Mouse (Mus musculus) G1E (cell line): Measurements from ENCODE around the gene Gm13283. TPM values are rescaled to one million over a fixed set of nuclear protein-coding genes. Genes with fewer than 3 reads are reported as not detected.
"Not testable (repeated sequence)": the region's sequence is repeated elsewhere in the genome, so short reads cannot be mapped to it uniquely, and the experiment has no call there.

Source experiments
- ATAC-seq: 2 replicates; pipeline ENCODE4 v1.8.0; 2016; ENCODE audit warnings: mild to moderate bottlenecking; ENCODE audit not compliant: insufficient number of reproducible peaks, poor library complexity, low FRiP score, severe bottlenecking; ENCODE audit errors: extremely low read depth
- DNase-seq: peaks from one replicate; pipeline ENCODE4 v3.0.0; 2012; ENCODE audit warnings: low spot score
- H3K27me3 ChIP-seq: 2 replicates; pipeline ENCODE4 v1.6.1; 2012; ENCODE audit warnings: mild to moderate bottlenecking, low read length, inconsistent platforms; ENCODE audit not compliant: insufficient read depth
- H3K36me3 ChIP-seq: replicated peaks from 2 replicates; pipeline ENCODE3; 2012; ENCODE audit warnings: mild to moderate bottlenecking, inconsistent platforms
- H3K4me1 ChIP-seq: 2 replicates; pipeline ENCODE4 v1.6.1; 2012; ENCODE audit warnings: low read depth, low read length, inconsistent platforms, mixed read lengths; ENCODE audit not compliant: insufficient read depth
- H3K4me3 ChIP-seq: 2 replicates; pipeline ENCODE4 v1.5.1; 2012; ENCODE audit warnings: low read depth, mild to moderate bottlenecking, inconsistent platforms, low read length, moderate library complexity, mixed read lengths
- H3K9me3 ChIP-seq: replicated peaks from 2 replicates; pipeline ENCODE4 v1.6.1; 2012; ENCODE audit warnings: inconsistent platforms
- polyA plus RNA-seq: library from polyadenylated mRNA; stranded (reverse); fragments of >175 nt; gene quantifications from 2 replicates; pipeline ENCODE4 v1.2.3, GENCODE M21; 2012
- total RNA-seq, 2 experiments: library from RNA; stranded (forward) in 1 of 2; stranded (reverse) in 1 of 2; fragments of 200-1000 nt in 1 of 2; fragments of >200 nt in 1 of 2; fragmentation: Nextera tagmentation in 1 of 2; gene quantifications; 2 replicates each; pipeline ENCODE4 v1.2.3; 2014 to 2017

Gene Gm13283
- total and polyA plus RNA-seq, 3 experiments, result not detected

DNA sequence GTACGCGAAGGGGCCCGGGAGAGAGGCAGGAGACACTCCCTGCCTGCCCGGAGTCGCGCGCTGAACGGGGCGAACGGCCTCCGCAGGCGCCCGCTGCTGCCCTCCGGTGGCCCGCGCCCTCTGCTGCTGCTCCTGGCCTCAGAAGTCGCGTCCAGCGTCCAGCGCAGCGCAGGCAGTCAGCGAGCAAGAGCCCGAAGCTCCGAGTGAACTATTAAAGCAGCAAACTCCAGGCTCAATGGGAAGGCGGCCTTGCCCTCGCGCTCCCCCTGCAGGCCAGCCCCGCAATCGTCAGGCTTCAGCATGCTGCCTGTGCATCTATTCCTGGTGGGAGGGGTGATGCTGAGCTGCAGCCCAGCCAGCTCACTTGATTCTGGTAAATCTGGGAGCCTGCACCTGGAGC, 43.0 kb downstream of the Gm13283 start, which contains the start of gene Gm13287:
Gene Gm13287, plus strand, starts transcription at position 301 of the 400 bp plus-strand sequence.
- not testable (repeated sequence) for H3K9me3 ChIP-seq, H3K27me3 ChIP-seq, H3K4me1 ChIP-seq, DNase-seq, ATAC-seq, H3K4me3 ChIP-seq, H3K36me3 ChIP-seq

DNA sequence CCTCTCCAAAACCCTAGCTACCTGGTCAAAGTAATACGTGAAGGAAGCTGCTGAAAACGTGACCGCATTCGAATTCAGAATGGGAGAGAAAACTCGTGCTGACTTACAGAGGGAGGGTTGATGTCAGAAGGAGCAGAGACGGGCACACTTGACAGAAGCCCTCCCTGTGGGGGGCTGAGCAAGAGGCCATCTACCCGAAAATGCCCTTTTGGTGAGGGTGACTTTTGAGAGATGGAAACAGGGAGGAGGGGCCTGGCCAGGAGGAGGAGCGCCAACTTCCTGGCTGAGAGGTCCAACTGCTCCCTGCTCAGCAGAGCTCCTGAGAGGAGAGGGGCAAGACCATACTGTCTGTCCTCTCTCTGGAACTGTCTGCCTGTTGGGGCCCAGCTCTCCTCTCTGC, 45.3 kb downstream of the Gm13283 start, which contains the start of gene Gm13288:
Gene Gm13288, plus strand, starts transcription at position 301 of the 400 bp plus-strand sequence.
- H3K4me3 ChIP-seq, DNase-seq, H3K9me3 ChIP-seq, H3K27me3 ChIP-seq, ATAC-seq, H3K4me1 ChIP-seq, H3K36me3 ChIP-seq: not testable (repeated sequence)

DNA sequence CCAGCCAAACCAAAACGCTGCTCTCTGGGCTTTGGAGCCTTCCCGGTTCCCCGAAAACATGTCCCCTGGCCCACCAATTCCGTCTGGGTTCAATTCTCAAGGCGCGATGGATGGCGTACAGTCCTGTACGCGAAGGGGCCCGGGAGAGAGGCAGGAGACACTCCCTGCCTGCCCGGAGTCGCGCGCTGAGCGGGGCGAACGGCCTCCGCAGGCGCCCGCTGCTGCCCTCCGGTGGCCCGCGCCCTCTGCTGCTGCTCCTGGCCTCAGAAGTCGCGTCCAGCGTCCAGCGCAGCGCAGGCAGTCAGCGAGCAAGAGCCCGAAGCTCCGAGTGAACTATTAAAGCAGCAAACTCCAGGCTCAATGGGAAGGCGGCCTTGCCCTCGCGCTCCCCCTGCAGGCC, 45.8 kb downstream of the Gm13283 start:
- not testable (repeated sequence) for H3K4me3 ChIP-seq, H3K36me3 ChIP-seq, DNase-seq, H3K27me3 ChIP-seq, H3K4me1 ChIP-seq, ATAC-seq, H3K9me3 ChIP-seq

Other genes with a start within 250 kb of the Gm13283 start
Only the 20 nearest of the 32 such genes appear.
- not detected in 2 replicates for gene Ifnab, start 68.8 kb upstream of the Gm13283 start, total RNA-seq (2014; fragmentation: Nextera tagmentation)
- gene Ifnab, start 68.8 kb upstream of the Gm13283 start, total RNA-seq (2017), result not detected in 2 replicates
- gene Ifnab, start 68.8 kb upstream of the Gm13283 start, polyA plus RNA-seq, result not detected in 2 replicates
- gene Gm26566, start 38.3 kb upstream of the Gm13283 start, total RNA-seq (2014; fragmentation: Nextera tagmentation), result not detected in 2 replicates
- 0.33 and 0.46 TPM in 2 replicates for gene Gm26566, start 38.3 kb upstream of the Gm13283 start, total RNA-seq (2017)
- gene Gm26566, start 38.3 kb upstream of the Gm13283 start, polyA plus RNA-seq, result 0.08 and 0.22 TPM in 2 replicates
- gene Klhl9, start 37.7 kb upstream of the Gm13283 start, total RNA-seq (2014; fragmentation: Nextera tagmentation), result 63.5 and 64.7 TPM in 2 replicates
- 95.4 and 115 TPM in 2 replicates for gene Klhl9, start 37.7 kb upstream of the Gm13283 start, total RNA-seq (2017)
- 5.6 and 6.3 TPM in 2 replicates for gene Klhl9, start 37.7 kb upstream of the Gm13283 start, polyA plus RNA-seq
- not detected in 2 replicates for gene Gm13271, start 5.3 kb upstream of the Gm13283 start, total RNA-seq (2014; fragmentation: Nextera tagmentation)
- not detected in 2 replicates for gene Gm13271, start 5.3 kb upstream of the Gm13283 start, total RNA-seq (2017)
- not detected in 2 replicates for gene Gm13271, start 5.3 kb upstream of the Gm13283 start, polyA plus RNA-seq
- not detected in 2 replicates for gene Gm13290, start 13.7 kb downstream of the Gm13283 start, total RNA-seq (2014; fragmentation: Nextera tagmentation)
- not detected in 2 replicates for gene Gm13290, start 13.7 kb downstream of the Gm13283 start, total RNA-seq (2017)
- gene Gm13290, start 13.7 kb downstream of the Gm13283 start, polyA plus RNA-seq, result not detected in 2 replicates
- not detected in 2 replicates for gene Gm13289, start 16.8 kb downstream of the Gm13283 start, total RNA-seq (2014; fragmentation: Nextera tagmentation)
- not detected in 2 replicates for gene Gm13289, start 16.8 kb downstream of the Gm13283 start, total RNA-seq (2017)
- not detected in 2 replicates for gene Gm13289, start 16.8 kb downstream of the Gm13283 start, polyA plus RNA-seq
- gene Gm13272, start 19.7 kb downstream of the Gm13283 start, total RNA-seq (2014; fragmentation: Nextera tagmentation), result not detected in 2 replicates
- 0.29 TPM in 1 of 2 replicates, not detected in the other for gene Gm13272, start 19.7 kb downstream of the Gm13283 start, total RNA-seq (2017)
- not detected in 2 replicates for gene Gm13272, start 19.7 kb downstream of the Gm13283 start, polyA plus RNA-seq
- not detected in 2 replicates for gene Ifnz, start 22.0 kb downstream of the Gm13283 start, total RNA-seq (2014; fragmentation: Nextera tagmentation)
- gene Ifnz, start 22.0 kb downstream of the Gm13283 start, total RNA-seq (2017), result not detected in 2 replicates
- not detected in 2 replicates for gene Ifnz, start 22.0 kb downstream of the Gm13283 start, polyA plus RNA-seq
- not detected in 2 replicates for gene Gm13276, start 25.6 kb downstream of the Gm13283 start, total RNA-seq (2014; fragmentation: Nextera tagmentation)
- not detected in 2 replicates for gene Gm13276, start 25.6 kb downstream of the Gm13283 start, total RNA-seq (2017)
- gene Gm13276, start 25.6 kb downstream of the Gm13283 start, polyA plus RNA-seq, result not detected in 2 replicates
- gene Gm13277, start 28.5 kb downstream of the Gm13283 start, total RNA-seq (2014; fragmentation: Nextera tagmentation), result not detected in 2 replicates
- not detected in 2 replicates for gene Gm13277, start 28.5 kb downstream of the Gm13283 start, total RNA-seq (2017)
- not detected in 2 replicates for gene Gm13277, start 28.5 kb downstream of the Gm13283 start, polyA plus RNA-seq
- not detected in 2 replicates for gene Gm13278, start 31.4 kb downstream of the Gm13283 start, total RNA-seq (2014; fragmentation: Nextera tagmentation)
- gene Gm13278, start 31.4 kb downstream of the Gm13283 start, total RNA-seq (2017), result not detected in 2 replicates
- not detected in 2 replicates for gene Gm13278, start 31.4 kb downstream of the Gm13283 start, polyA plus RNA-seq
- not detected in 2 replicates for gene Gm13275, start 34.4 kb downstream of the Gm13283 start, total RNA-seq (2014; fragmentation: Nextera tagmentation)
- 0.27 TPM in 1 of 2 replicates, not detected in the other for gene Gm13275, start 34.4 kb downstream of the Gm13283 start, total RNA-seq (2017)
- gene Gm13275, start 34.4 kb downstream of the Gm13283 start, polyA plus RNA-seq, result not detected in 2 replicates
- gene Gm13279, start 37.3 kb downstream of the Gm13283 start, total RNA-seq (2014; fragmentation: Nextera tagmentation), result not detected in 2 replicates
- not detected in 2 replicates for gene Gm13279, start 37.3 kb downstream of the Gm13283 start, total RNA-seq (2017)
- not detected in 2 replicates for gene Gm13279, start 37.3 kb downstream of the Gm13283 start, polyA plus RNA-seq
- gene Gm13285, start 39.5 kb downstream of the Gm13283 start, total RNA-seq (2014; fragmentation: Nextera tagmentation), result not detected in 2 replicates
- gene Gm13285, start 39.5 kb downstream of the Gm13283 start, total RNA-seq (2017), result not detected in 2 replicates
- gene Gm13285, start 39.5 kb downstream of the Gm13283 start, polyA plus RNA-seq, result not detected in 2 replicates
- not detected in 2 replicates for gene Gm13287, start 43.1 kb downstream of the Gm13283 start, total RNA-seq (2014; fragmentation: Nextera tagmentation)
- gene Gm13287, start 43.1 kb downstream of the Gm13283 start, total RNA-seq (2017), result not detected in 2 replicates
- gene Gm13287, start 43.1 kb downstream of the Gm13283 start, polyA plus RNA-seq, result not detected in 2 replicates
- gene Gm13288, start 45.4 kb downstream of the Gm13283 start, total RNA-seq (2014; fragmentation: Nextera tagmentation), result not detected in 2 replicates
- 0.06 and 0.16 TPM in 2 replicates for gene Gm13288, start 45.4 kb downstream of the Gm13283 start, total RNA-seq (2017)
- not detected in 2 replicates for gene Gm13288, start 45.4 kb downstream of the Gm13283 start, polyA plus RNA-seq
- gene Ifna7, start 56.1 kb downstream of the Gm13283 start, total RNA-seq (2014; fragmentation: Nextera tagmentation), result not detected in 2 replicates
- gene Ifna7, start 56.1 kb downstream of the Gm13283 start, total RNA-seq (2017), result not detected in 2 replicates
- gene Ifna7, start 56.1 kb downstream of the Gm13283 start, polyA plus RNA-seq, result not detected in 2 replicates
- gene Ifna11, start 59.8 kb downstream of the Gm13283 start, total RNA-seq (2014; fragmentation: Nextera tagmentation), result not detected in 2 replicates
- 0.29 TPM in 1 of 2 replicates, not detected in the other for gene Ifna11, start 59.8 kb downstream of the Gm13283 start, total RNA-seq (2017)
- not detected in 2 replicates for gene Ifna11, start 59.8 kb downstream of the Gm13283 start, polyA plus RNA-seq
- gene Ifna6, start 67.3 kb downstream of the Gm13283 start, total RNA-seq (2014; fragmentation: Nextera tagmentation), result not detected in 2 replicates
- gene Ifna6, start 67.3 kb downstream of the Gm13283 start, total RNA-seq (2017), result not detected in 2 replicates
- not detected in 2 replicates for gene Ifna6, start 67.3 kb downstream of the Gm13283 start, polyA plus RNA-seq
- not detected in 2 replicates for gene Ifna5, start 75.4 kb downstream of the Gm13283 start, total RNA-seq (2014; fragmentation: Nextera tagmentation)
- gene Ifna5, start 75.4 kb downstream of the Gm13283 start, total RNA-seq (2017), result not detected in 2 replicates
- not detected in 2 replicates for gene Ifna5, start 75.4 kb downstream of the Gm13283 start, polyA plus RNA-seq